Mouse (Mus musculus) limb, embryonic 11.5 days (tissue): ENCODE measurements at regions not wholly inside any gene's neighbourhood (a gene's known extent, or its start where the extent isn't known, plus 50 kb on each side); places are given as distances from the start of the nearest gene placed in this dataset.

ENCODE experiments used
- ATAC-seq: fragments of 200-750 bp; cut with Nextera tagmentation; 2 replicates; pipeline ENCODE4 v1.8.0; 2017; ENCODE audit warnings: low read depth; ENCODE audit not compliant: insufficient number of reproducible peaks, low FRiP score, low TSS enrichment
- DNase-seq: peaks from one replicate; pipeline ENCODE4 v3.0.0-alpha.2; 2015; ENCODE audit warnings: low spot score
- H3K27ac ChIP-seq: fragments of 300-500 bp; sonication (generic); replicated peaks from 2 replicates; pipeline ENCODE4 v1.5.1; 2014; ENCODE audit warnings: low read depth, mild to moderate bottlenecking, low read length
- H3K27me3 ChIP-seq: fragments of 300-500 bp; sonication (generic); 2 replicates; pipeline ENCODE4 v1.6.1; 2014; ENCODE audit warnings: mild to moderate bottlenecking, low read length, mixed read lengths; ENCODE audit not compliant: control insufficient read depth, insufficient read depth
- H3K36me3 ChIP-seq: fragments of 300-500 bp; sonication (generic); 2 replicates; pipeline ENCODE4 v1.6.1; 2014; ENCODE audit warnings: mild to moderate bottlenecking, low read length, moderate library complexity, mixed read lengths; ENCODE audit not compliant: control insufficient read depth, insufficient read depth
- H3K4me1 ChIP-seq: fragments of 300-500 bp; sonication (generic); 2 replicates; pipeline ENCODE4 v1.6.1; 2014; ENCODE audit warnings: low read length, mixed read lengths; ENCODE audit not compliant: control insufficient read depth, insufficient read depth
- H3K4me2 ChIP-seq: fragments of 300-500 bp; sonication (generic); 2 replicates; pipeline ENCODE4 v1.6.1; 2014; ENCODE audit warnings: low read depth, mild to moderate bottlenecking, moderate library complexity; ENCODE audit not compliant: severe bottlenecking
- H3K4me3 ChIP-seq: fragments of 300-500 bp; sonication (generic); 2 replicates; pipeline ENCODE4 v1.5.1; 2014; ENCODE audit warnings: low read depth, low read length
- H3K9ac ChIP-seq: fragments of 300-500 bp; sonication (generic); 2 replicates; pipeline ENCODE4 v1.6.1; 2014; ENCODE audit warnings: mild to moderate bottlenecking, low read length
- H3K9me3 ChIP-seq: fragments of 300-500 bp; sonication (generic); 2 replicates; pipeline ENCODE4 v1.6.1; 2016; ENCODE audit warnings: low read length; ENCODE audit not compliant: control insufficient read depth
- WGBS: fragments of 180-500 bp; shearing (Covaris S2); extraction: QIAGEN DNeasy Blood & Tissue Kit; methylation state at CpG from one replicate; pipeline ENCODE4 v1.1.7; 2014; 5-methylcytosine and 5-hydroxymethylcytosine counted together

DNA sequence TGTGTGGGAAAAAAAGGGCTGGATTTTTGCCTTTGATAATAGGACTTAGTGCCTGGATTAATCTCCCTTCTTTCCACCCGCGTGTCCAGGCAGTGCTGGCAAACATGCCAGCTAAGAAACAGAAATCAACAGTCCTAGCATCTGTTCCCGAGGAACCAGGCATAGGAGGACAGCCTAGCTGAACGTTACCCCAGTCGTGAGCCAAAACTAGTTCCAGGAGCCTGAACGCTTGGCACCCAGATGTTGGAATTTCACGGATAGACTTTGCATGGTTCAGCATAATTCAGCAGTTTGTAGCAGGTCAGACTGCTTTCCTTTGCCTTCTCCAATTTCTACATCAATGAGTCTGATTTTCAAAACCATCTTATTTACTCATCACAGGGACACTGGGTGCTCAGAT is 62.6 kb upstream of the Kirrel3 start:
- no peak for DNase-seq
- H3K36me3 ChIP-seq: no peaks in the 10 kb centered on the region
- no peaks in the 10 kb centered on the region for H3K27me3 ChIP-seq
- no peak overlapping the region for H3K27ac ChIP-seq
- H3K4me2 ChIP-seq: no peak overlapping the region
- H3K4me1 ChIP-seq: no peaks in the 10 kb centered on the region
- 70% methylated on average over 7 of the region's 7 CpGs for WGBS
- H3K9ac ChIP-seq: no peak overlapping the region
- no peaks in the 10 kb centered on the region for H3K9me3 ChIP-seq
- ATAC-seq: no peak
- H3K4me3 ChIP-seq: no peak overlapping the region

DNA sequence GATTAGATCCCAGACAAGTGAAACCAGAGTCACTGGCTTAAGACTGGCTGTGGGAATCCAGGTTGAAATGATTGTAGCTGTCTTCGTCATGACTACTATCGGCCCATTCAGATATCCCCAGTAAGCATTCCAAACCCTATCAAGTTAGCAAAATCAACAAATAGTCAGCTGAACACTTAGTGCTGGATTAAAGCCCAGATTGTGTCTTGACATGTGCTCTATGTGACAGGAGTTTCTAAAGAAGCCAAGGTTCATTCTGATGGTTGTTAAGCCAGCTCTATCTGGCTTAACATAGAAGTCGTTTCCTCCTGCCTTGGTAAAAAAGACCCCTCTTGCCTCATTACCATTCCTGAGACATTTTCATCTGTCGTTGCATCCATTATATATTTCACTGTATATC is 59.1 kb upstream of the Kirrel3 start:
- Histone ChIP-seq H3K4me1 (no peaks in the 10 kb centered on the region), H3K4me2 (no peak overlapping the region), H3K36me3 (no peaks in the 10 kb centered on the region), H3K27ac (no peak overlapping the region), H3K9me3 (no peaks in the 10 kb centered on the region), H3K27me3 (no peaks in the 10 kb centered on the region), H3K4me3 (no peak overlapping the region), H3K9ac (no peak overlapping the region)
- DNase-seq (no peak), ATAC-seq (no peak)
- 87% methylated on average over 4 of the region's 4 CpGs for WGBS

DNA sequence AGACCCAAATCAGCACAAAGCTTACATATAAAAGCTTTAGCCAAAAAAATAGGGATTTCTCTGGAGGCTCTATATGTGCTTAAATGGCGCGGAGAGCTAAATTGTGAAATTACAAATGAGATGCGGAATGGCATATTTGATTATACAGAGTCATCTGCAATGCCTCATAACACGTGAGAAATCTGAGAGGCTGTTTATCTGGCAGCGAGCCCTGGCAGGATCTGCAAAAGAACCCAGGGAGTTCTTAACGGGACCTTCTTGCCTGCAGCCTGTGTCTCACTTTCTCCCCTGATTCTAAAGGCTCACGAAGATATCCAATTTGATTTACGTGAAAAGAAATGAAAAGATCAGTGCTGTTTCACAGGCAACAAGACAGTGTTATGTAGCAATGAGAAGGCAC is 58.0 kb upstream of the Kirrel3 start:
- 72% methylated on average over 8 of the region's 8 CpGs for WGBS
- H3K27ac ChIP-seq: no peak overlapping the region
- H3K9ac ChIP-seq: no peak overlapping the region
- no peaks in the 10 kb centered on the region for H3K36me3 ChIP-seq
- H3K4me2 ChIP-seq: no peak overlapping the region
- ATAC-seq (no peak), DNase-seq (no peak)
- no peaks in the 10 kb centered on the region for H3K4me1 ChIP-seq
- H3K9me3 ChIP-seq: no peaks in the 10 kb centered on the region
- H3K4me3 ChIP-seq: no peak overlapping the region
- H3K27me3 ChIP-seq: no peaks in the 10 kb centered on the region
